Mouse (Mus musculus) kidney, adult 2 months (tissue): ENCODE results near the gene Atg2b. TPM values are rescaled to one million over a fixed set of nuclear protein-coding genes. Genes with fewer than 3 reads are reported as not detected.

Experiments used
- DNase-seq: peaks from one replicate; pipeline ENCODE4 v3.0.0; 2021
- H3K27ac ChIP-seq: fragments of 200-500 bp; 2 replicates; pipeline ENCODE4 v1.5.1; 2012; ENCODE audit warnings: low read depth, low read length, control low read depth, inconsistent platforms; ENCODE audit not compliant: insufficient read depth
- H3K27me3 ChIP-seq: fragments of 200-500 bp; replicated peaks from 2 replicates; pipeline ENCODE4 v1.6.1; 2012; ENCODE audit warnings: mild to moderate bottlenecking, moderate library complexity, low read length, inconsistent platforms; ENCODE audit not compliant: control insufficient read depth, insufficient read depth
- H3K36me3 ChIP-seq: fragments of 200-500 bp; 2 replicates; pipeline ENCODE4 v1.6.1; 2012; ENCODE audit warnings: mild to moderate bottlenecking, moderate library complexity, low read length, inconsistent platforms; ENCODE audit not compliant: control insufficient read depth, insufficient read depth
- H3K4me1 ChIP-seq: fragments of 200-500 bp; 2 replicates; pipeline ENCODE4 v1.6.1; 2011; ENCODE audit warnings: low read length; ENCODE audit not compliant: control insufficient read depth, insufficient read depth
- H3K4me3 ChIP-seq: fragments of 200-500 bp; 2 replicates; pipeline ENCODE4 v1.5.1; 2011; ENCODE audit warnings: mild to moderate bottlenecking, low read depth, low read length, control low read depth; ENCODE audit not compliant: insufficient read depth
- CTCF ChIP-seq: fragments of 200-500 bp; conservative IDR thresholded peaks from 2 replicates; pipeline ENCODE4 v1.5.1; 2011; ENCODE audit warnings: low read depth, mild to moderate bottlenecking, control low read depth, low read length, moderate library complexity, mixed read lengths; ENCODE audit not compliant: insufficient read depth, insufficient read length
- POLR2A ChIP-seq: fragments of 200-500 bp; IDR thresholded peaks from one replicate; pipeline ENCODE4 v1.6.1; 2011; ENCODE audit warnings: low read depth, low read length, control low read depth
- WGBS: fragments of 180-500 bp; shearing (Covaris S2); methylation state at CpG from one replicate; pipeline ENCODE4 v1.1.7; 2018; 5-methylcytosine and 5-hydroxymethylcytosine counted together
- polyA plus RNA-seq: library from polyadenylated mRNA; depleted of rRNA; stranded (reverse); fragments of >200 nt; gene quantifications from 2 replicates; pipeline ENCODE4 v1.2.3, GENCODE M21; 2012

Gene Atg2b
- polyA plus RNA-seq, 1 experiment, result 16.5 TPM

DNA sequence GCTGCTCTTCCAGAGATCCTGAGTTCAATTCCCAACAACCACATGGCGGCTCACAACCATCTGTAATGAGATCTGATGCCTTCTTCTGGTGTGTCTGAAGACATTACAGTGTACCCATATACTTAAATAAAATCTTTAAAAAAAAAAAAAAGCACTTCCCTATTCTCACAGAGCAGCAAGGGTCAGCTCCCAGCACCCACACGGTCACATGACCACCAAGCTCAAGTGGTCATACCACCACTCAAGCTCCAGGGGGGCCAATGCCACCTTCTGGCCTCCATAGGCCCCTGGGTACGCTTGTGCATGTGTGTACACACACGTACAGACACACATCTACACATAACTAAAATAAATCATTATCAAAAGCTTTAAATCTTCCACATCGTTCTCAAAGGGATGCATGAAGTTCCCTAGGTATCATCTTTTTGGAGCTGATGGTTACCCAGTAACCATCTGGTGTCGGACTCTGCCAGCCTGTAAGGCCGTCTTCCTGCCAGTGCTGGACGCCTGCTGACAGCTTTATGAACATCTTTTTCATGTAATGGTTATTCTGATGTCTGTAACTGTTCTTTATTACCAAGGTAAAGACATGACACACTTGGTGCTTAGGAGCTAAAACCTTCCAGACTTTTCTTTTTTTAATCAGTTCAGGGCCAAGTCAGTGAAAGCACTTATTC lies 12.2 kb upstream of the Atg2b start:
- H3K27me3 ChIP-seq, result no peaks in the 10 kb centered on the region
- no peaks in the 10 kb centered on the region for H3K4me1 ChIP-seq
- no peak overlapping the region for H3K4me3 ChIP-seq
- no peaks in the 10 kb centered on the region; the same call in none of the 2 replicates for H3K36me3 ChIP-seq
- no peak for DNase-seq
- H3K27ac ChIP-seq, result no peak overlapping the region
- no peak for TF ChIP-seq POLR2A
- WGBS, result 84% methylated on average over 8 of the region's 8 CpGs

DNA sequence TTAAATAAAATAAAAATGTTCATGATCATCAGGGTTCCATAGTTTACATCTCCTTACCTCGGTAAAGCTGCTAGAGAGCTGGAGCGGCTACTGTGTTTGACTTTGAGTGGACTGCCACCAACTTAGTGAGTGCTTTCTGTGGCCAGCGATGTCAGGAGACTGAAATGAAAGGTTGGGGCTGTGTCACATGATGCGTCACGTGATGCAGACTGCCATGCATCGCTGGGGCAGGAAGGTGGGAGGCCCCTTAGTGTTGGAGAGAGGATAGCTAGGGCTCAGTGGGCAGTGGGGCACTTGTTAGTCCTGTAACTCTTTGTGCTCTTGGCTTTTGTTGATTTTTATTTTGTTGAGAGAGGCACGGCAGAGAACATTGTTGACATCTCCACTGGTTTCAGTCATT lies 10.8 kb upstream of the Atg2b start:
- no peak overlapping the region for H3K4me3 ChIP-seq
- no peak overlapping the region for H3K27ac ChIP-seq
- 85% methylated on average over 7 of the region's 7 CpGs for WGBS
- no peak for TF ChIP-seq CTCF
- no peak for TF ChIP-seq POLR2A
- H3K36me3 ChIP-seq, result no peaks in the 10 kb centered on the region; the same call in none of the 2 replicates
- DNase-seq, result no peak
- H3K4me1 ChIP-seq, result no peaks in the 10 kb centered on the region
- H3K27me3 ChIP-seq, result no peaks in the 10 kb centered on the region

DNA sequence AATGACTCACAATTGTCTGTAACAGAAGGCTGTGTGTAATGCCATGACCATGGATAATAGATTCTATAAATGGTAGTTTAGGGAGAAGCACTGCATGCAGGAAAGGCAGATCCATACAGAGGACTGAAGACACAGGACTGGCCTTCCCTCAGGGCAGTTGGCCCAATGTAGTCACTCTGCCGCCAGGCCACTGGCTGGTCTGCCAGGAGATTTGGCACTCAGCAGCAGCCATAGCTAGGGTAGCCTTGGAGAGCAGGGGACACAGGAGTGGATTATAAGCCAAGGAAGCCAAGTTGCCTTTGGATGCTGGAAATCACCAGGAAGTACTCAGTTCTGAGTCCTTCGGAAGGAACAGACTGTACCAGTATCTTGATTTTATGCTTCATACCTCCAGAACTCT lies 9.0 kb upstream of the Atg2b start:
- H3K4me1 ChIP-seq, result no peaks in the 10 kb centered on the region
- no peaks in the 10 kb centered on the region for H3K27me3 ChIP-seq
- DNase-seq, result no peak
- no peaks in the 10 kb centered on the region; the same call in 1 of the 2 replicates for H3K36me3 ChIP-seq
- no peak for TF ChIP-seq POLR2A
- no peak for TF ChIP-seq CTCF
- H3K27ac ChIP-seq, result no peak overlapping the region
- WGBS, result 94% methylated on average over 2 of the region's 2 CpGs
- H3K4me3 ChIP-seq, result no peak overlapping the region

DNA sequence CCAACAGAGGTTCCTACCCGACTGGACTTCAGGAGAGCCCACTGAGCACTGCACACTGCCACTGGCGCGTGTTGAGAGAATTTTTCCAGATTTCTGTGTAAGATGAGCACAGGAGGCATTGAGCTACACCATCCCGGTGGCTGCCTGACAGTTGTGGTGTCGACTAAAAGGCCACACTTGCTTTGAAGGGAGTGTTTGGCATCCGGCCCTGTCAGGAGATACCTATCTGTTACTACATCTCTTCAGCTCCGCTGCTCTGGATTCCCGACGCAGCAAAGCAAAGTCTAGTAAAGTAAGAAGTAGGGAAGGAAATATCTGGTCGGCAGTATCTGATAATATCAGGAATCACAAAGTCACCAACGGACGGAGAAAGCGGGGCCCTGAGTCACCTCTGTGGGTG lies 4.4 kb upstream of the Atg2b start:
- H3K27ac ChIP-seq, result no peak overlapping the region
- no peak for TF ChIP-seq POLR2A
- no peak for TF ChIP-seq CTCF
- no peaks in the 10 kb centered on the region for H3K27me3 ChIP-seq
- no peak overlapping the region for H3K4me3 ChIP-seq
- 83% methylated on average over 13 of the region's 13 CpGs for WGBS
- no peak for DNase-seq
- H3K4me1 ChIP-seq, result peaks cover 3% of the 10 kb centered on the region; the same call in 1 of the 2 replicates
- H3K36me3 ChIP-seq, result no peaks in the 10 kb centered on the region

DNA sequence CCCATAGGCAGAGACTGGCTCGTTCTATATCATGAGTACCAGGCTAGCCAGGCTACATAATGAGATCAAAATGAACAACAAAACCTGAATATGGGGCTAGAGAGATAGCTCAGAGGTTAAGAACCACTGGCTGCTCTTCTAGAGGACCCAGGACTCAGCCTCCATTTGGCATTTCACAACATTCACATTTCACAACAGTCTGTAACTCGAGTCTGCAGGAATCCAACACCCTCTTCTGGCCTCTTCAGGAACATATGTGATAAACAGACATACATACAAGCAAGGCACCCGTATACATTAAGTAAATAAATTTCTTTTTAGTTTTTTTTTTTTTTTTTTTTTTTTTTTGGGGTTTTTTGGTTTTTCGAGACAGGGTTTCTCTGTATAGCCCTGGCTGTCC lies 3.5 kb upstream of the Atg2b start:
- Histone ChIP-seq H3K27me3 (no peaks in the 10 kb centered on the region), H3K4me1 (peaks cover 3% of the 10 kb centered on the region; the same call in 1 of the 2 replicates), H3K4me3 (no peak overlapping the region), H3K36me3 (no peaks in the 10 kb centered on the region), H3K27ac (no peak overlapping the region)
- TF ChIP-seq CTCF, result no peak
- TF ChIP-seq POLR2A, result no peak
- DNase-seq, result no peak
- 82% methylated on average over 4 of the region's 4 CpGs for WGBS

DNA sequence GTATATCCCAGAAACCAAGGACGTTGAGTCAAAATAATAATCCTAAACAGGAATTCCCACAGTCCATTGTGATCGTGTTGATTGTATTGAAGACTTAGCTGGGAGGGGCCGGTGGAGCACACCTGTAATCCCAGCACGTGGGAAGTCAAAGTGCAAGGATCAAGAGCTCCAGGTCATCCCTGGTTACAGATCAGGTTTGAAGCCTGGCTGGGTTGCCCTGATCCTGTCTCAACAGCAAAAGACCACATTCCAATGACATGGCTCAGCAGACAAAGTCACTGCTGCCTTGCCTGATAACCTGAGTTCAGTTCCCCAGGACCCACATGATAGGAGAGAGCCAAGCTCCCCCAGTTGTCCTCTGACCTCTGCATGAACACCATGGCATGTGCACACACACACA lies 2.4 kb upstream of the Atg2b start:
- H3K4me3 ChIP-seq, result no peak overlapping the region
- DNase-seq, result peak; percentile 35
- H3K27me3 ChIP-seq, result no peaks in the 10 kb centered on the region
- H3K27ac ChIP-seq, result no peak overlapping the region
- no peaks in the 10 kb centered on the region for H3K36me3 ChIP-seq
- TF ChIP-seq CTCF (no peak), POLR2A (no peak)
- peaks cover 7% of the 10 kb centered on the region; the same call in 1 of the 2 replicates for H3K4me1 ChIP-seq
- 48% methylated on average over 4 of the region's 4 CpGs for WGBS

DNA sequence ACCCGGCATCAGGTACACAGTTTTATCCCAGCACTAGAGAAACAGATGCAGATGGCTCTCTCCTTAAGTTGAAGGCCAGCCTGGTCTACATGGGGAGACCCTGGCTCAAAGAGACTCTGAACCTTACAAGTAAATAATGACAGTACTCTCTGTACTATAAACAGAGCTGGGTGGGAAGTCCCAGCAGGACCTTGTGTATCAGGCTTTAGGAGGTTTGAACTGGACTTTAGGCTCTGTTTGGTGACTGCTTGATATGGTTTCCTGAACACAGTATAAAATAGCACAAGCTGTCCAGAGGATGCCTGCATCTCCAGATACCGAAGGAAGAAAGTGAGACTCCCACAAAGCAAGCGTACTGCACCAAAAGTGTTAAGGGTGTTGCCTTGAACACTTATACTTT lies 1.8 kb upstream of the Atg2b start:
- Histone ChIP-seq H3K27me3 (no peaks in the 10 kb centered on the region), H3K27ac (peak overlapping the region; percentile 36; the same call in 1 of the 2 replicates), H3K4me3 (no peak overlapping the region), H3K4me1 (peaks cover 7% of the 10 kb centered on the region; the same call in 1 of the 2 replicates), H3K36me3 (no peaks in the 10 kb centered on the region)
- WGBS, result 72% methylated on average over 3 of the region's 3 CpGs
- no peak for TF ChIP-seq POLR2A
- no peak for TF ChIP-seq CTCF
- DNase-seq, result no peak
